Mouse (Mus musculus) granulocyte monocyte progenitor cell, adult 5-6 weeks (primary cell): ENCODE measurements around the gene Kiz. TPM values are rescaled to one million over a fixed set of nuclear protein-coding genes. Genes with fewer than 3 reads are reported as not detected.

Source experiments
- total RNA-seq, 2 experiments: library from RNA; stranded (forward) in 1 of 2; stranded (reverse) in 1 of 2; fragments of 200-712, 200-1000 nt in 1 of 2; fragments of >200 nt in 1 of 2; fragmentation: Nextera tagmentation in 1 of 2; gene quantifications; 2 replicates each; pipeline ENCODE4 v1.2.3; 2014 to 2017

Gene Kiz
- total RNA-seq, 2 experiments from 2014 or later: 25.1 to 29.3 TPM

Other genes starting within 250 kb of the Kiz start
- gene Xrn2, start 157.1 kb downstream of the Kiz start, total RNA-seq (2014; fragmentation: Nextera tagmentation): 65.4 and 71.1 TPM in 2 replicates
- 137 and 164 TPM in 2 replicates for gene Xrn2, start 157.1 kb downstream of the Kiz start, total RNA-seq (2017)
- gene Nkx2-4, start 229.6 kb downstream of the Kiz start, total RNA-seq (2014; fragmentation: Nextera tagmentation): not detected in 2 replicates
- not detected in 2 replicates for gene Nkx2-4, start 229.6 kb downstream of the Kiz start, total RNA-seq (2017)